Mouse (Mus musculus) right cerebral cortex, postnatal 10 days (tissue): ENCODE measurements around the gene Nars2.

Source experiments
- DNase-seq, 2 experiments: peaks; one replicate each; pipeline ENCODE4 v3.0.0; 2021; ENCODE audit warnings: low spot score in 2 of 2

Nars2 gene

GRCm38 (mm10) chr7:97072061-97072460 lies 120.8 kb downstream of the Nars2 start:
- no peak for DNase-seq

- no peak for DNase-seq
Measured at GRCm38 (mm10) chr7:97074974-97075373, 123.7 kb downstream of the Nars2 start.

GRCm38 (mm10) chr7:97076977-97077376 lies 125.7 kb downstream of the Nars2 start:
- no peak for DNase-seq

- DNase-seq, result no peak
Measured at GRCm38 (mm10) chr7:97078685-97079084, 127.4 kb downstream of the Nars2 start.

GRCm38 (mm10) chr7:97079145-97079544 lies 127.8 kb downstream of the Nars2 start:
- peak in 1 of 2 experiments; percentile 50 for DNase-seq

- DNase-seq, result no peak
Measured at GRCm38 (mm10) chr7:97079651-97080365, 128.5 kb downstream of the Nars2 start.

- no peak for DNase-seq
Measured at GRCm38 (mm10) chr7:97080621-97081241, 129.4 kb downstream of the Nars2 start.

- DNase-seq, result peak; percentile 73 to 75
Measured at GRCm38 (mm10) chr7:97081242-97081958, 130.1 kb downstream of the Nars2 start, which contains the start of gene Gab2. Gab2 (plus strand) TSS chr7:97081586.

- DNase-seq, result peak in 1 of 2 experiments; percentile 41
Measured at GRCm38 (mm10) chr7:97081959-97082218, 130.6 kb downstream of the Nars2 start.

GRCm38 (mm10) chr7:97082219-97083101 lies 131.2 kb downstream of the Nars2 start:
- peak; percentile 57 to 65 for DNase-seq

GRCm38 (mm10) chr7:97083579-97083978 lies 132.3 kb downstream of the Nars2 start:
- DNase-seq, result no peak

GRCm38 (mm10) chr7:97084181-97084580 lies 132.9 kb downstream of the Nars2 start:
- no peak for DNase-seq

GRCm38 (mm10) chr7:97085291-97085690 lies 134.0 kb downstream of the Nars2 start:
- no peak for DNase-seq

- no peak for DNase-seq
Measured at GRCm38 (mm10) chr7:97094241-97094640, 142.9 kb downstream of the Nars2 start.

GRCm38 (mm10) chr7:97108119-97108518 lies 156.8 kb downstream of the Nars2 start:
- no peak for DNase-seq
